Mouse (Mus musculus): ENCODE results near the gene Zdhhc19.
A peak's percentile ranks its signal among the peaks of the same experiment; 100 is the strongest.

GRCm38 (mm10) chr16:32457589-32458386 lies 38.3 kb upstream of the Zdhhc19 start:
- TF ChIP-seq CTCF (conservative IDR thresholded peaks at IDR 0.05; ENCODE audit: low read length) (peak; percentile 27; the same call in 1 of the 2 replicates), NANOG (IDR thresholded peaks at IDR 0.05; ENCODE audit: borderline replicate concordance, low read length) (no peak), POU5F1 (IDR thresholded peaks at IDR 0.05; ENCODE audit: borderline replicate concordance, low read length) (no peak)
